Mouse (Mus musculus): ENCODE measurements around the gene Duoxa1. TPM values are rescaled to one million over a fixed set of nuclear protein-coding genes. Genes with fewer than 3 reads are reported as not detected.

Gene Duoxa1
- total RNA-seq, 1 experiment from 2014 or later: not detected

Other genes with a start within 250 kb of the Duoxa1 start
- gene Spg11, start 195.3 kb downstream of the Duoxa1 start, total RNA-seq (2017): 20.2 to 28.8 TPM (median 21.4 TPM) in 3 replicates
- 4,524 to 5,565 TPM (median 5,404 TPM) in 3 replicates for gene B2m, start 166.0 kb downstream of the Duoxa1 start, total RNA-seq (2017)
- not detected in 3 replicates for gene Trim69, start 153.0 kb downstream of the Duoxa1 start, total RNA-seq (2017)
- gene Patl2, start 127.5 kb downstream of the Duoxa1 start, total RNA-seq (2017): not detected in 3 replicates
- 1.0 TPM in 1 of 3 replicates, not detected in the others for gene Terb2, start 127.5 kb downstream of the Duoxa1 start, total RNA-seq (2017)
- 16.8 to 33.8 TPM (median 23.5 TPM) in 3 replicates for gene Sord, start 79.0 kb downstream of the Duoxa1 start, total RNA-seq (2017)
- not detected in 3 replicates for gene Duox2, start 15.3 kb downstream of the Duoxa1 start, total RNA-seq (2017)
- not detected in 3 replicates for gene Duoxa2, start 14.8 kb downstream of the Duoxa1 start, total RNA-seq (2017)
- not detected in 3 replicates for gene Duox1, start 1.9 kb upstream of the Duoxa1 start, total RNA-seq (2017)
- 0.78 to 3.5 TPM (median 1.3 TPM) in 3 replicates for gene Shf, start 55.4 kb upstream of the Duoxa1 start, total RNA-seq (2017)
- gene Slc28a2, start 112.7 kb upstream of the Duoxa1 start, total RNA-seq (2017): 49.1 to 75.5 TPM (median 56.6 TPM) in 3 replicates
- gene Gm14085, start 171.2 kb upstream of the Duoxa1 start, total RNA-seq (2017): 0.29 to 1.1 TPM in 2 of 3 replicates, not detected in the other

Data from monocyte, adult 5-6 weeks (primary cell).